ENCODE assay signal across 13 mouse cellular contexts in the genomic region with DNA sequence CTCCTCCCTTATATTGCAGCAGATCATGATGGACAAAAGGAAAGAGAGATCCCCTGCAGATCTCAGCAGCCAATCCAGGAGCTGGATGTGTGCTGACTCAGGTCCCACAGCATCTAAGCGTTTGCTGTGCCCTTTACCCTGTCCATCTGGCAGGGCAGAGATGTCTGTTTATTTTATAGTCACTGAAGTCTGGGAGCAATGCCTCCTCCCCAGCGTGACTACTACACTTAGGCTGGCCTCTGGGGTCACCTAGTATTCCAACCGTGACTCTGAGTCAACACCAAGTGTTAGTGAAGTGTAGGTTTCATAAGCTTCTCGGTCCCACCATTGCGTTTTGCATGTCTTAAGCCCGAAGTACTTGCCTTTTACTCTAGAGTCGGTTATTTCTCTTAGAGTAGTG.
DNase-seq lines count a peak whose midpoint lies in the region; ATAC-seq and TF ChIP-seq lines count a peak whose summit lies in the region.
"Had no signal": no experiment of that assay in that cellular context is flagged by ENCODE, and none has a peak within 500 bp of the region (broad histone marks: within the 10 kb centered on the region; RNA-seq: fewer than 3 reads in every experiment).

No protein-coding gene starts in this region.

- H3K9me3 ChIP-seq in lung, embryonic 16.5 days (ENCODE audit: control insufficient read depth, low read length), result no peaks in the 10 kb centered on the region
- H3K9me3 ChIP-seq in embryonic facial prominence, embryonic 10.5 days, result no peaks in the 10 kb centered on the region
- H3K9me3 ChIP-seq in kidney, embryonic 14.5 days (ENCODE audit: control insufficient read depth, low read length), result no peaks in the 10 kb centered on the region
- no peaks in the 10 kb centered on the region for H3K9me3 ChIP-seq in hindbrain, embryonic 14.5 days (ENCODE audit: control insufficient read depth, low read length)
- H3K9me3 ChIP-seq: forebrain, embryonic 12.5 days; limb, embryonic 13.5 days; neural tube, embryonic 12.5 days; stomach, embryonic 15.5 days had no signal

- ATAC-seq in lung, embryonic 16.5 days (ENCODE audit: low read depth), result peak; percentile 41; the same call in 1 of the 2 replicates
- peak; percentile 87 for ATAC-seq in kidney, embryonic 14.5 days (ENCODE audit: low FRiP score, low TSS enrichment)
- ATAC-seq in hindbrain, embryonic 14.5 days (ENCODE audit: low FRiP score), result no peak
- ATAC-seq: inflammation-experienced regulatory T-cells, adult 6 months; midbrain, embryonic 16.5 days had no signal

- H3K4me3 ChIP-seq in lung, embryonic 16.5 days (ENCODE audit: low read length), result no peak overlapping the region
- no peak overlapping the region for H3K4me3 ChIP-seq in embryonic facial prominence, embryonic 10.5 days
- H3K4me3 ChIP-seq in kidney, embryonic 14.5 days (ENCODE audit: low read length), result no peak overlapping the region
- H3K4me3 ChIP-seq in hindbrain, embryonic 14.5 days (replicated peaks; ENCODE audit: low read length), result no peak overlapping the region
- no peak overlapping the region for H3K4me3 ChIP-seq in thymus, adult 2 months (ENCODE audit: control insufficient read depth, insufficient read depth, low read length)
- H3K4me3 ChIP-seq: forebrain, embryonic 12.5 days; limb, embryonic 13.5 days; neural tube, embryonic 12.5 days; stomach, embryonic 15.5 days had no signal

- peaks cover 11% of the 10 kb centered on the region for H3K4me1 ChIP-seq in lung, embryonic 16.5 days (replicated peaks; ENCODE audit: control insufficient read depth, insufficient read depth, low read length)
- H3K4me1 ChIP-seq in embryonic facial prominence, embryonic 10.5 days, result peaks cover 48% of the 10 kb centered on the region
- peaks cover 14% of the 10 kb centered on the region; the same call in 1 of the 2 replicates for H3K4me1 ChIP-seq in kidney, embryonic 14.5 days (ENCODE audit: control insufficient read depth, insufficient read depth, low read length)
- H3K4me1 ChIP-seq in hindbrain, embryonic 14.5 days (replicated peaks; ENCODE audit: control insufficient read depth, insufficient read depth, low read length), result no peaks in the 10 kb centered on the region
- H3K4me1 ChIP-seq in thymus, adult 2 months (replicated peaks; ENCODE audit: control insufficient read depth, insufficient read depth, low read length), result no peaks in the 10 kb centered on the region
- H3K4me1 ChIP-seq: forebrain, embryonic 12.5 days; neural tube, embryonic 12.5 days; stomach, embryonic 15.5 days had no signal

- WGBS in lung, embryonic 16.5 days, result 34% methylated on average over 7 of the region's 7 CpGs
- 48% methylated on average over 7 of the region's 7 CpGs for WGBS in embryonic facial prominence, embryonic 10.5 days
- 11% methylated on average over 7 of the region's 7 CpGs for WGBS in kidney, embryonic 14.5 days
- 78% methylated on average over 7 of the region's 7 CpGs for WGBS in hindbrain, embryonic 14.5 days
- WGBS in thymus, adult 2 months, result 86% methylated on average over 7 of the region's 7 CpGs

- H3K9ac ChIP-seq in lung, embryonic 16.5 days (ENCODE audit: low read length), result no peak overlapping the region
- H3K9ac ChIP-seq in kidney, embryonic 14.5 days (ENCODE audit: low read depth, low read length), result no peak overlapping the region
- H3K9ac ChIP-seq in hindbrain, embryonic 14.5 days, result no peak overlapping the region
- H3K9ac ChIP-seq: forebrain, embryonic 12.5 days; limb, embryonic 13.5 days; neural tube, embryonic 12.5 days; stomach, embryonic 15.5 days had no signal

- H3K27ac ChIP-seq in lung, embryonic 16.5 days (ENCODE audit: low read length), result no peak overlapping the region
- peak overlapping the region; percentile 54; the same call in 1 of the 2 replicates for H3K27ac ChIP-seq in embryonic facial prominence, embryonic 10.5 days (replicated peaks)
- H3K27ac ChIP-seq in kidney, embryonic 14.5 days (ENCODE audit: low read depth, low read length), result no peak overlapping the region
- H3K27ac ChIP-seq in hindbrain, embryonic 14.5 days, result no peak overlapping the region
- H3K27ac ChIP-seq in thymus, adult 2 months (ENCODE audit: control insufficient read depth, insufficient read depth, low read length), result no peak overlapping the region
- H3K27ac ChIP-seq: forebrain, embryonic 12.5 days; limb, embryonic 13.5 days; neural tube, embryonic 12.5 days; stomach, embryonic 15.5 days had no signal

- H3K27me3 ChIP-seq in lung, embryonic 16.5 days (ENCODE audit: control insufficient read depth, insufficient read depth, low read depth, low read length), result no peaks in the 10 kb centered on the region
- H3K27me3 ChIP-seq in embryonic facial prominence, embryonic 10.5 days (replicated peaks; ENCODE audit: low read depth, poor library complexity, severe bottlenecking), result no peaks in the 10 kb centered on the region; the same call in 1 of the 2 replicates
- H3K27me3 ChIP-seq in kidney, embryonic 14.5 days (ENCODE audit: control insufficient read depth, insufficient read depth, low read length), result no peaks in the 10 kb centered on the region
- no peaks in the 10 kb centered on the region for H3K27me3 ChIP-seq in hindbrain, embryonic 14.5 days (ENCODE audit: control insufficient read depth, insufficient read depth, low read length)
- H3K27me3 ChIP-seq in thymus, adult 2 months (ENCODE audit: control insufficient read depth, insufficient read depth, low read length), result no peaks in the 10 kb centered on the region
- H3K27me3 ChIP-seq: forebrain, embryonic 12.5 days; neural tube, embryonic 12.5 days; stomach, embryonic 15.5 days had no signal

- no peak for TF ChIP-seq POLR2A in thymus, adult 2 months (IDR thresholded peaks at IDR 0.05; ENCODE audit: control insufficient read depth, extremely low read depth, insufficient read depth, low read length, poor library complexity)

- no peaks in the 10 kb centered on the region for H3K36me3 ChIP-seq in lung, embryonic 16.5 days (ENCODE audit: control insufficient read depth, insufficient read depth, low read length)
- H3K36me3 ChIP-seq in embryonic facial prominence, embryonic 10.5 days (replicated peaks), result no peaks in the 10 kb centered on the region
- H3K36me3 ChIP-seq in kidney, embryonic 14.5 days (ENCODE audit: control insufficient read depth, insufficient read depth, low read length), result no peaks in the 10 kb centered on the region
- no peaks in the 10 kb centered on the region for H3K36me3 ChIP-seq in hindbrain, embryonic 14.5 days (replicated peaks; ENCODE audit: control insufficient read depth, insufficient read depth)
- no peaks in the 10 kb centered on the region for H3K36me3 ChIP-seq in thymus, adult 2 months (ENCODE audit: control insufficient read depth, insufficient read depth, low read length)
- H3K36me3 ChIP-seq: forebrain, embryonic 12.5 days; limb, embryonic 13.5 days; neural tube, embryonic 12.5 days; stomach, embryonic 15.5 days had no signal

- H3K4me2 ChIP-seq in lung, embryonic 16.5 days (ENCODE audit: low read depth, low read length), result no peak overlapping the region
- peak overlapping the region; percentile 27; the same call in 1 of the 2 replicates for H3K4me2 ChIP-seq in kidney, embryonic 14.5 days (replicated peaks; ENCODE audit: low read depth, low read length)
- no peak overlapping the region for H3K4me2 ChIP-seq in hindbrain, embryonic 14.5 days (replicated peaks)
- H3K4me2 ChIP-seq: forebrain, embryonic 12.5 days; neural tube, embryonic 12.5 days; stomach, embryonic 15.5 days had no signal

- TF ChIP-seq CTCF in thymus, adult 2 months (IDR thresholded peaks at IDR 0.05; ENCODE audit: borderline replicate concordance, control insufficient read depth, extremely low read depth, insufficient read depth, low read length, poor library complexity), result no peak

- DNase-seq in lung, postnatal 4 days, result no peak
- peak; percentile 22 for DNase-seq in embryonic facial prominence, embryonic 10.5 days (ENCODE audit: low spot score)
- DNase-seq in mesoderm, embryonic 11.5 days (ENCODE audit: low read depth, low spot score), result peak; percentile 57
- no peak for DNase-seq in hindbrain, embryonic 14.5 days (ENCODE audit: low spot score)
- no peak for DNase-seq in thymus, adult 2 months

Comparison
In these comparisons a context has a peak if more than half of its experiments do, and no peak if none do; other contexts are left out.
1. DNase-seq: peak in embryonic facial prominence, embryonic 10.5 days (single experiment) and mesoderm, embryonic 11.5 days (single experiment); none in lung, postnatal 4 days (0 of 2), hindbrain, embryonic 14.5 days (single experiment) and thymus, adult 2 months (single experiment).